Mouse (Mus musculus): ENCODE data around the gene Hectd3.

DNA sequence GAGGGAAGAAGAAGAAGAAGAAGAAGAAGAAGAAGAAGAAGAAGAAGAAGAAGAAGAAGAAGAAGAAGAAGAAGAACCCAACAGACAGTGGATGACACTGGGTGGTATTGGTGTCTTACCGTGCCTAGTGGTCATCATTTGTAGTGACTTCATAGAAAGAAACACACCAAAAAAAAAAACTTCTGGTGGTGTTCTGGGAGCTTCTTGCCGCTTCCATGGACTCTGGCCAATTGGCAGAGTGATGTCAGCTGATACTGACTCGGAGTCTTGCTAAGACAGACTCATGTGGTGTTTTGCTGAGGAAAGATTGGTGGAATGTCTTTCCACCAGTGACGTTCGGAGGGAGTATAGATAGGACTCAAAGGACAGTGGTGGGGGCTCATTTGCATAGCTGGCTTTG, 15.1 kb downstream of the Hectd3 start:
- TF ChIP-seq CTCF (conservative IDR thresholded peaks at IDR 0.05; ENCODE audit: low read length), result no peak
- no peak for TF ChIP-seq NANOG (IDR thresholded peaks at IDR 0.05; ENCODE audit: borderline replicate concordance, low read length)
- no peak for TF ChIP-seq POU5F1 (IDR thresholded peaks at IDR 0.05; ENCODE audit: borderline replicate concordance, low read length)
